Mouse (Mus musculus) cerebellum, postnatal 14 days (tissue): ENCODE data around the gene Nfil3.
A peak's percentile ranks its signal among the peaks of the same experiment; 100 is the strongest.

Experiments
- DNase-seq, 2 experiments: peaks; one replicate each; pipeline ENCODE4 v3.0.0; 2021; ENCODE audit warnings: mixed read lengths in 2 of 2

Nfil3 gene

GRCm38 (mm10) chr13:52981441-52982281 lies 788 bp upstream of the Nfil3 start:
- DNase-seq: peak; percentile 68

- peak; percentile 84 to 89 for DNase-seq
These were observed 492 bp downstream of the Nfil3 start for GRCm38 (mm10) chr13:52980211-52980950.

GRCm38 (mm10) chr13:52979331-52980051 lies 1.4 kb downstream of the Nfil3 start:
- DNase-seq: peak; percentile 28 to 48

GRCm38 (mm10) chr13:52978321-52978981 lies 2.4 kb downstream of the Nfil3 start:
- DNase-seq: peak; percentile 51 to 56

- DNase-seq: no peak
These were observed 3.1 kb downstream of the Nfil3 start for GRCm38 (mm10) chr13:52977757-52978156.

- no peak for DNase-seq
These were observed 3.7 kb downstream of the Nfil3 start for GRCm38 (mm10) chr13:52977221-52977609.

- no peak for DNase-seq
These were observed 4.2 kb downstream of the Nfil3 start for GRCm38 (mm10) chr13:52976510-52977220.

GRCm38 (mm10) chr13:52976130-52976509 lies 4.8 kb downstream of the Nfil3 start:
- DNase-seq: no peak

GRCm38 (mm10) chr13:52974676-52975075 lies 6.2 kb downstream of the Nfil3 start:
- DNase-seq: peak; percentile 47 to 54

GRCm38 (mm10) chr13:52973427-52973826 lies 7.4 kb downstream of the Nfil3 start:
- no peak for DNase-seq

- DNase-seq: no peak
These were observed 8.2 kb downstream of the Nfil3 start for GRCm38 (mm10) chr13:52972626-52973025.

- no peak for DNase-seq
These were observed 10.0 kb downstream of the Nfil3 start for GRCm38 (mm10) chr13:52970876-52971275.

- no peak for DNase-seq
These were observed 18.0 kb downstream of the Nfil3 start for GRCm38 (mm10) chr13:52962922-52963321.

GRCm38 (mm10) chr13:52962361-52962760 lies 18.5 kb downstream of the Nfil3 start:
- DNase-seq: no peak

- no peak for DNase-seq
These were observed 26.9 kb downstream of the Nfil3 start for GRCm38 (mm10) chr13:52953779-52954553.

- no peak for DNase-seq
These were observed 31.7 kb downstream of the Nfil3 start for GRCm38 (mm10) chr13:52949211-52949610.

GRCm38 (mm10) chr13:52947545-52947944 lies 33.3 kb downstream of the Nfil3 start:
- DNase-seq: no peak

GRCm38 (mm10) chr13:52945769-52946168 lies 35.1 kb downstream of the Nfil3 start:
- peak in 1 of 2 experiments; percentile 27 for DNase-seq

GRCm38 (mm10) chr13:52944116-52944515 lies 36.8 kb downstream of the Nfil3 start:
- no peak for DNase-seq

GRCm38 (mm10) chr13:52942876-52943388 lies 37.9 kb downstream of the Nfil3 start:
- no peak for DNase-seq

- no peak for DNase-seq
These were observed 39.9 kb downstream of the Nfil3 start for GRCm38 (mm10) chr13:52940956-52941355.
